Mouse (Mus musculus) thymus, adult 2 months (tissue): ENCODE measurements around the gene Ctsq. TPM values are rescaled to one million over a fixed set of nuclear protein-coding genes. Genes with fewer than 3 reads are reported as not detected.
"Not testable (repeated sequence)": the region's sequence is repeated elsewhere in the genome, so short reads cannot be mapped to it uniquely, and the experiment has no call there.

Experiments
- DNase-seq: peaks from one replicate; pipeline ENCODE4 v3.0.0; 2021
- H3K27ac ChIP-seq: fragments of 200-500 bp; 2 replicates; pipeline ENCODE4 v1.5.1; 2012; ENCODE audit warnings: low read length, control low read depth; ENCODE audit not compliant: control insufficient read depth, insufficient read depth
- H3K27me3 ChIP-seq: fragments of 200-500 bp; 2 replicates; pipeline ENCODE4 v1.6.1; 2012; ENCODE audit warnings: mild to moderate bottlenecking, low read length, moderate library complexity, mixed read lengths; ENCODE audit not compliant: control insufficient read depth, insufficient read depth
- H3K36me3 ChIP-seq: fragments of 200-500 bp; 2 replicates; pipeline ENCODE4 v1.6.1; 2012; ENCODE audit warnings: mild to moderate bottlenecking, low read length, moderate library complexity; ENCODE audit not compliant: control insufficient read depth, insufficient read depth
- H3K4me1 ChIP-seq: fragments of 200-500 bp; replicated peaks from 2 replicates; pipeline ENCODE4 v1.6.1; 2012; ENCODE audit warnings: low read length; ENCODE audit not compliant: control insufficient read depth, insufficient read depth
- H3K4me3 ChIP-seq: fragments of 200-500 bp; 2 replicates; pipeline ENCODE4 v1.5.1; 2012; ENCODE audit warnings: mild to moderate bottlenecking, low read length, control low read depth, moderate library complexity; ENCODE audit not compliant: control insufficient read depth, insufficient read depth
- CTCF ChIP-seq: fragments of 200-500 bp; IDR thresholded peaks from 2 replicates; pipeline ENCODE4 v1.5.1; 2012; ENCODE audit warnings: mild to moderate bottlenecking, control low read depth, low read length, moderate library complexity, borderline replicate concordance; ENCODE audit not compliant: control insufficient read depth, poor library complexity, insufficient read depth; ENCODE audit errors: extremely low read depth
- POLR2A ChIP-seq: fragments of 200-500 bp; IDR thresholded peaks from 2 replicates; pipeline ENCODE4 v1.6.1; 2012; ENCODE audit warnings: mild to moderate bottlenecking, low read length, control low read depth, moderate library complexity; ENCODE audit not compliant: control insufficient read depth, poor library complexity, insufficient read depth; ENCODE audit errors: extremely low read depth
- WGBS: fragments of 180-500 bp; shearing (Covaris S2); methylation state at CpG from one replicate; pipeline ENCODE4 v1.1.7; 2018; 5-methylcytosine and 5-hydroxymethylcytosine counted together
- polyA plus RNA-seq: library from polyadenylated mRNA; depleted of rRNA; stranded (reverse); fragments of >200 nt; gene quantifications from 2 replicates; pipeline ENCODE4 v1.2.3, GENCODE M21; 2012; rRNA removed

The Ctsq gene
- polyA plus RNA-seq: not detected in 2 replicates

- Histone ChIP-seq H3K27ac (no peak within 1 kb of the TSS), H3K36me3 (no peaks in the 10 kb centered on the region), H3K4me3 (no peak within 1 kb of the TSS), H3K4me1 (no peaks in the 10 kb centered on the region), H3K27me3 (no peaks in the 10 kb centered on the region)
- no peak for DNase-seq
- 58% methylated on average over 3 of the region's 3 CpGs for WGBS
- TF ChIP-seq CTCF (no peak), POLR2A (no peak)
Observed at GRCm38 (mm10) chr13:61040531-61040930, at the start of gene Ctsq. Gene Ctsq, minus strand, starts transcription at chr13:61040631.

- DNase-seq: no peak
- no peaks in the 10 kb centered on the region for H3K4me1 ChIP-seq
- no peaks in the 10 kb centered on the region for H3K36me3 ChIP-seq
- no peaks in the 10 kb centered on the region for H3K27me3 ChIP-seq
- H3K4me3 ChIP-seq: no peak overlapping the region
- 24% methylated on average over 3 of the region's 3 CpGs for WGBS
- no peak overlapping the region for H3K27ac ChIP-seq
- no peak for TF ChIP-seq POLR2A
- TF ChIP-seq CTCF: no peak
Observed at GRCm38 (mm10) chr13:61022785-61023184, 17.6 kb downstream of the Ctsq start.

GRCm38 (mm10) chr13:61021844-61022243, 18.6 kb downstream of the Ctsq start:
- no peak for TF ChIP-seq POLR2A
- no peak for TF ChIP-seq CTCF
- Histone ChIP-seq H3K4me1 (no peaks in the 10 kb centered on the region), H3K4me3 (no peak overlapping the region), H3K36me3 (no peaks in the 10 kb centered on the region), H3K27me3 (no peaks in the 10 kb centered on the region), H3K27ac (no peak overlapping the region)
- DNase-seq: no peak
- WGBS: 93% methylated on average over 6 of the region's 6 CpGs

GRCm38 (mm10) chr13:61010171-61010570, 30.3 kb downstream of the Ctsq start:
- DNase-seq: no peak
- TF ChIP-seq POLR2A (no peak), CTCF (no peak)
- WGBS: 72% methylated on average over 4 of the region's 4 CpGs
- Histone ChIP-seq H3K36me3 (no peaks in the 10 kb centered on the region), H3K27me3 (no peaks in the 10 kb centered on the region), H3K27ac (no peak overlapping the region), H3K4me3 (no peak overlapping the region), H3K4me1 (no peaks in the 10 kb centered on the region)

GRCm38 (mm10) chr13:61005859-61006258, 34.6 kb downstream of the Ctsq start, which contains the start of gene Ctsj:
Gene Ctsj, minus strand, starts transcription at chr13:61005959.
- no peak for DNase-seq
- Histone ChIP-seq H3K36me3 (no peaks in the 10 kb centered on the region), H3K4me1 (no peaks in the 10 kb centered on the region), H3K4me3 (no peak within 1 kb of the TSS), H3K27ac (no peak within 1 kb of the TSS), H3K27me3 (no peaks in the 10 kb centered on the region)
- no peak for TF ChIP-seq CTCF
- no peak for TF ChIP-seq POLR2A
- WGBS: 89% methylated on average over 3 of the region's 3 CpGs

- H3K27me3 ChIP-seq: no peaks in the 10 kb centered on the region
- no peak overlapping the region for H3K4me3 ChIP-seq
- no peak overlapping the region for H3K27ac ChIP-seq
- TF ChIP-seq POLR2A: no peak
- no peak for TF ChIP-seq CTCF
- no peaks in the 10 kb centered on the region for H3K4me1 ChIP-seq
- WGBS: 54% methylated on average over 2 of the region's 2 CpGs
- H3K36me3 ChIP-seq: no peaks in the 10 kb centered on the region
- no peak for DNase-seq
Observed at GRCm38 (mm10) chr13:60997600-60997999, 42.8 kb downstream of the Ctsq start.

- H3K27ac ChIP-seq, DNase-seq, H3K27me3 ChIP-seq, H3K36me3 ChIP-seq, H3K4me1 ChIP-seq, H3K4me3 ChIP-seq: not testable (repeated sequence)
- WGBS: 86% methylated on average over 5 of the region's 5 CpGs
Observed at GRCm38 (mm10) chr13:60986915-60987314, 53.5 kb downstream of the Ctsq start.

Other genes with a start within 250 kb of the Ctsq start
- not detected in 2 replicates for gene Ctsll3, start 237.8 kb downstream of the Ctsq start, polyA plus RNA-seq
- gene 4930486L24Rik, start 176.2 kb downstream of the Ctsq start, polyA plus RNA-seq: 0.19 TPM in 1 of 2 replicates, not detected in the other
- 0.38 and 0.60 TPM in 2 replicates for gene Gm49392, start 143.7 kb downstream of the Ctsq start, polyA plus RNA-seq
- 0.46 and 0.57 TPM in 2 replicates for gene Ctla2b, start 143.2 kb downstream of the Ctsq start, polyA plus RNA-seq
- not detected in 2 replicates for gene Tpbpb, start 135.8 kb downstream of the Ctsq start, polyA plus RNA-seq
- gene Gm49393, start 105.0 kb downstream of the Ctsq start, polyA plus RNA-seq: not detected in 2 replicates
- gene Gm49391, start 104.1 kb downstream of the Ctsq start, polyA plus RNA-seq: 0.26 and 1.2 TPM in 2 replicates
- 4.1 and 6.4 TPM in 2 replicates for gene Ctla2a, start 104.0 kb downstream of the Ctsq start, polyA plus RNA-seq
- gene Tpbpa, start 98.6 kb downstream of the Ctsq start, polyA plus RNA-seq: not detected in 2 replicates
- gene Ctsj, start 34.7 kb downstream of the Ctsq start, polyA plus RNA-seq: not detected in 2 replicates
- not detected in 2 replicates for gene Ctsr, start 123.6 kb upstream of the Ctsq start, polyA plus RNA-seq
- not detected in 2 replicates for gene Cts6, start 162.8 kb upstream of the Ctsq start, polyA plus RNA-seq
- gene Cts8, start 214.7 kb upstream of the Ctsq start, polyA plus RNA-seq: not detected in 2 replicates
- gene Gm49398, start 248.2 kb upstream of the Ctsq start, polyA plus RNA-seq: not detected in 2 replicates